Mouse (Mus musculus): ENCODE data around the gene Prkg1. TPM values are rescaled to one million over a fixed set of nuclear protein-coding genes. Genes with fewer than 3 reads are reported as not detected.

Prkg1 gene
- polyA plus RNA-seq, 1 experiment from 2014 or later, result 3.1 TPM

DNA sequence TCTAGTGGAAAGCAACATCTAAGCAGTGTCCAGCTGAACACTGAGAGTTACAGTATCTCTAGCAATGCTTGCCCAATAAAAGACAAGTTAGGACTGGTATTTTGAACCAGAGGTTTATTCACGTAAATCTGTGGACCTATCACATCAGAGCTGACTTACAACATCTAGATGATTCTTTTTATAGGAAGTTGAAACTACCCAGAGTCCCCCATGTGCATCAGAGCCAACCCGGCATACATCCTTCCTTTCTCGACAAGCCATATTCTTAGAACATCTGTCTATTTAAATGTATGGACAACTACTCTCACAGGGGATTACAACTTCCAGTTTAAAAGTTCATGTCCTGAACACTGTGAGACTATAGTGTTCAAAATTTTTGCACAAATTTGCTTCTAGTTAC, 460.1 kb downstream of the Prkg1 start:
- H3K4me1 ChIP-seq (ENCODE audit: insufficient read depth, low read length), result no peaks in the 10 kb centered on the region
- H3K4me3 ChIP-seq (ENCODE audit: low read length), result no peak overlapping the region
- H3K9me3 ChIP-seq (ENCODE audit: low read length), result no peaks in the 10 kb centered on the region
- 78% methylated on average over 3 of the region's 3 CpGs for WGBS
- no peak for ATAC-seq (ENCODE audit: low FRiP score, low TSS enrichment)
- H3K27me3 ChIP-seq (ENCODE audit: insufficient read depth, low read length), result no peaks in the 10 kb centered on the region
- no peak overlapping the region for H3K9ac ChIP-seq (replicated peaks; ENCODE audit: low read length)
- no peak overlapping the region for H3K4me2 ChIP-seq (replicated peaks; ENCODE audit: low read depth, low read length)
- no peaks in the 10 kb centered on the region for H3K36me3 ChIP-seq (ENCODE audit: insufficient read depth, low read length)
- H3K27ac ChIP-seq (ENCODE audit: low read length), result no peak overlapping the region

DNA sequence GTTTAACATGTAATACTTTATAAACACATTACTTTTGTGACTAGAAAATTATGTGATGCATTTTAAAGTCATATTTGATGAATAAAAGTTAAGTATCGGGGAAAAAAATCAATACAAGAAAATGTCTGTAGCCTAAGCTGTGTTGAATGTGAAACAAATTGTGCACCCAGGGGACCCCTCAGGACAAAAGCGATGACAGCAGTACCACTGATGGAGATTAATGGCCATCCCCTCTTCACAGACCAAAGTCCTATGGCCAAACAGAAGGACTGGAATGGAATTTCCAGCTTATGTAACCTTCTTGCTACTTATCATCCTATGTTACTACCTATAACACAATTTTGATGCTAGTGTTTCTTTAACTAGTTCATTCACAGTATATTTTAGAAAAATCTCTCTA, 473.6 kb downstream of the Prkg1 start:
- Histone ChIP-seq H3K27ac (ENCODE audit: low read length) (no peak overlapping the region), H3K4me2 (replicated peaks; ENCODE audit: low read depth, low read length) (no peak overlapping the region), H3K4me3 (ENCODE audit: low read length) (no peak overlapping the region), H3K4me1 (ENCODE audit: insufficient read depth, low read length) (no peaks in the 10 kb centered on the region), H3K27me3 (ENCODE audit: insufficient read depth, low read length) (no peaks in the 10 kb centered on the region), H3K9me3 (ENCODE audit: low read length) (no peaks in the 10 kb centered on the region), H3K36me3 (ENCODE audit: insufficient read depth, low read length) (no peaks in the 10 kb centered on the region), H3K9ac (replicated peaks; ENCODE audit: low read length) (no peak overlapping the region)
- 79% methylated on average over 2 of the region's 2 CpGs for WGBS
- ATAC-seq (ENCODE audit: low FRiP score, low TSS enrichment), result no peak

DNA sequence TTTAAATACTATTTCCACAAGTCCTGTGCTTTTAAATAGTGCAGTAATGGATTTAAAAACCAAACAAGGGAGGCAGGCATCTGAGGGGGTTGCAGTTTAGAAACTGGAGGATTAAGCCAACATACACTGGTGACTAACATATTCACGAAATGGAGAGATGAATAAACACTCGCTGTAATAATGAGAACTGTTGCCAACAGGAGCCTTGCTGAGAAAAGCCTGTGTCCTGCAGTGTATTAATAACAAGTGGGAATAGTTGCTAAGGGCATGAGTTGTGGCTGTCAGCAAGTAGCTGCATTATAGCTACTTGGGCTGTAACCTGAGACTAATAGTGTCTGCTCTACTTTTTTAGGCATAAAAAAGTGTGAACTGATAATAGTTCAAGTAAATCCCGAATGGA, 480.3 kb downstream of the Prkg1 start:
- no peaks in the 10 kb centered on the region for H3K4me1 ChIP-seq (ENCODE audit: insufficient read depth, low read length)
- H3K36me3 ChIP-seq (ENCODE audit: insufficient read depth, low read length), result no peaks in the 10 kb centered on the region
- no peak for ATAC-seq (ENCODE audit: low FRiP score, low TSS enrichment)
- no peak overlapping the region for H3K9ac ChIP-seq (replicated peaks; ENCODE audit: low read length)
- H3K27me3 ChIP-seq (ENCODE audit: insufficient read depth, low read length), result no peaks in the 10 kb centered on the region
- WGBS, result 51% methylated on average over 3 of the region's 3 CpGs
- no peak overlapping the region for H3K4me2 ChIP-seq (replicated peaks; ENCODE audit: low read depth, low read length)
- no peak overlapping the region for H3K4me3 ChIP-seq (ENCODE audit: low read length)
- H3K27ac ChIP-seq (ENCODE audit: low read length), result no peak overlapping the region
- no peaks in the 10 kb centered on the region for H3K9me3 ChIP-seq (ENCODE audit: low read length)

DNA sequence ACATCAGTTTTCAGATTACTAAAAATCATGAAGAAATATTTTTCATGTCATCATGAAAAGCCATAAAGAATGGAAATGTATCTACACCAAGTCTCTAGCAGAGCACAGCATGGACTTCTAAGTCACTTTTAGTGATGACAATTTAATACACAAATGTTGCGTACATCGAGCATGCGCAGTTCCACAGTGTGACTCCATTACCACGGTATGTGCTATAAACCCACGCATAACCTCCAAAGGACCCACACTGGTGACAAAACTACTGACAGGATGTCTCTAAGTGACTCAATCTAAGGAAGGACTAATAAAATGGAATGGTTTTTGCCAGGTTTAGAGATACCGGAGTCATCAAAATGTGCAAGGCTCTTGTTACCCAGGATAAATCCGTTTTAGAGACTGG, 480.7 kb downstream of the Prkg1 start:
- 92% methylated on average over 7 of the region's 7 CpGs for WGBS
- Histone ChIP-seq H3K4me1 (ENCODE audit: insufficient read depth, low read length) (no peaks in the 10 kb centered on the region), H3K4me3 (ENCODE audit: low read length) (no peak overlapping the region), H3K4me2 (replicated peaks; ENCODE audit: low read depth, low read length) (no peak overlapping the region), H3K27ac (ENCODE audit: low read length) (no peak overlapping the region), H3K36me3 (ENCODE audit: insufficient read depth, low read length) (no peaks in the 10 kb centered on the region), H3K27me3 (ENCODE audit: insufficient read depth, low read length) (no peaks in the 10 kb centered on the region), H3K9me3 (ENCODE audit: low read length) (no peaks in the 10 kb centered on the region), H3K9ac (replicated peaks; ENCODE audit: low read length) (no peak overlapping the region)
- no peak for ATAC-seq (ENCODE audit: low FRiP score, low TSS enrichment)

DNA sequence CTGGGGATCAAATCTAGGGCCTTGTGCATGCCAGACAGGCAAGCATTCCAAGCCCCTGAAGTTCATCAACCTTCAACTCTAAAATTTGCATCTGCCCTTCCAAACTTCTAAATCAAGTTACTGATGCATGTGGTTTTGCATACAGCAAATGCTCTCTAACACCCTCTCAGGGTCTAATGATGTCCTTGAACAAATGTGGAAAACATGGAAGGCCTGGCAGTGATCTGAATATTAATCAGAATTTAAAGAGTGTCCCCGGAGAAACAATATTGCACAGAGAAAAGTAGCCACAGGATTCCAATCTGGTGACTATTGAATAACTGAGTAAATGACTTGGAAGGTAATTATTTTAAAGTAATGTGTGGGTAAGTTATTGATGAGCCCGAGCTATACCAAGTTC, 481.2 kb downstream of the Prkg1 start:
- H3K4me1 ChIP-seq (ENCODE audit: insufficient read depth, low read length), result no peaks in the 10 kb centered on the region
- H3K9me3 ChIP-seq (ENCODE audit: low read length), result no peaks in the 10 kb centered on the region
- H3K4me3 ChIP-seq (ENCODE audit: low read length), result no peak overlapping the region
- ATAC-seq (ENCODE audit: low FRiP score, low TSS enrichment), result no peak
- no peaks in the 10 kb centered on the region for H3K36me3 ChIP-seq (ENCODE audit: insufficient read depth, low read length)
- H3K4me2 ChIP-seq (replicated peaks; ENCODE audit: low read depth, low read length), result no peak overlapping the region
- H3K27me3 ChIP-seq (ENCODE audit: insufficient read depth, low read length), result no peaks in the 10 kb centered on the region
- no peak overlapping the region for H3K27ac ChIP-seq (ENCODE audit: low read length)
- 84% methylated on average over 2 of the region's 2 CpGs for WGBS
- no peak overlapping the region for H3K9ac ChIP-seq (replicated peaks; ENCODE audit: low read length)

DNA sequence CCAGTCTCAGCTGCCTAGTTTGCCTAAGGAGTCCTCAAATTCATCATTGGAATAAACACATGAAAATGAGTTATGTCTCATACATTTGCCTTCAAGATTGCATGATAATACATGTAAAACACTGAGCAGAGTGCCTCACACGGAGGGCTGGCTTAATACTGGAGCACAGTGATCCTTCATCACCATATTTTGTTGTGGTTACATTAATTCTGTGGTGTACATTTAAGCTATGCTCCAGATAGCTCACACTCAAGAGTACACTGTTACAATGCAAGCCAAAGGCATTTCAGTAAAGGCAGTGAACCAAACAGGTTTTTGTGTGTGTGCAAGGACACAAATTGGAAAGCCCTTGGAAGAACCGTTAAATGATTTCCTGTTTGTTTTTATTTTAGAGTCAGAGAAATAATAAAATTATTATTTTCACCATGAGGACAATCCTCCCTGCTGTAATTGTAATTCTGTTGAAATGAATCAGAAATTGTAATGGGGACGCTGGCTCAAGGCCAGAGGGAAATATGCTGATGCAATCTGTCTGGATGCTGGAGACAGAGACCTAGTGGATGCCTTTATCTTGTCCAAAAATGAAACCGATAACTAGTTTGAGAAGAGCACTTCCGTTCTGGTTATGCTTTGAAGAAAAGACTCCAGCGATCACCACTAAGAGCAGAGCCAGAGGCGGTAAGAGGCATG, 484.9 kb downstream of the Prkg1 start:
- H3K27me3 ChIP-seq (ENCODE audit: insufficient read depth, low read length), result no peaks in the 10 kb centered on the region

DNA sequence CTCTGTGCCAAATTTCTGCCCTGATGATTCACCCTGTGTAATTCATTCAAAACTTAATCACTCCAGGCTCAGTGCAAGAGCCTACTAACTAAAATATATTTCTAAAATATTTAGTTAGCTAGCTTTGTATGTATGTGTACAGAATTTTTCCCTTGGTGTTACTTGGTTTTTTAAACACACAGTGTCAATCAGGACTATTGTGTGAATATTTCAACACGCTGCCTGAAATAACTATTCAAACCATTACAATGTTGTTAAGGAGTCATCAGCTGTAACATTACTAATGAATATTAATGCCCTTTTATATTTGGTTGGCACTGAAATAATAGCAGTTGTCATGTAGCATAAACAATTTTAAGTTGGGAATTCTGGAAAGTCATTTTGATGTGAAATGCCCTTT, 502.4 kb downstream of the Prkg1 start:
- H3K4me2 ChIP-seq (replicated peaks; ENCODE audit: low read depth, low read length), result no peak overlapping the region
- no peaks in the 10 kb centered on the region for H3K36me3 ChIP-seq (ENCODE audit: insufficient read depth, low read length)
- WGBS, result 87% methylated on average over 1 of the region's 1 CpGs
- H3K9me3 ChIP-seq (ENCODE audit: low read length), result no peaks in the 10 kb centered on the region
- H3K27me3 ChIP-seq (ENCODE audit: insufficient read depth, low read length), result no peaks in the 10 kb centered on the region
- no peaks in the 10 kb centered on the region for H3K4me1 ChIP-seq (ENCODE audit: insufficient read depth, low read length)
- ATAC-seq (ENCODE audit: low FRiP score, low TSS enrichment), result no peak
- H3K27ac ChIP-seq (ENCODE audit: low read length), result no peak overlapping the region
- no peak overlapping the region for H3K9ac ChIP-seq (replicated peaks; ENCODE audit: low read length)
- H3K4me3 ChIP-seq (ENCODE audit: low read length), result no peak overlapping the region

More for the DNA sequence above, 484.9 kb downstream of the Prkg1 start:
- no peak overlapping the region for H3K9ac ChIP-seq (replicated peaks; ENCODE audit: low read length)
- no peak for ATAC-seq (ENCODE audit: low FRiP score, low TSS enrichment)
- H3K36me3 ChIP-seq (ENCODE audit: insufficient read depth, low read length), result no peaks in the 10 kb centered on the region
- H3K9me3 ChIP-seq (ENCODE audit: low read length), result no peaks in the 10 kb centered on the region
- no peak overlapping the region for H3K4me3 ChIP-seq (ENCODE audit: low read length)
- no peak overlapping the region for H3K27ac ChIP-seq (ENCODE audit: low read length)
- no peaks in the 10 kb centered on the region for H3K4me1 ChIP-seq (ENCODE audit: insufficient read depth, low read length)
- no peak overlapping the region for H3K4me2 ChIP-seq (replicated peaks; ENCODE audit: low read depth, low read length)
- 81% methylated on average over 7 of the region's 7 CpGs for WGBS

DNA sequence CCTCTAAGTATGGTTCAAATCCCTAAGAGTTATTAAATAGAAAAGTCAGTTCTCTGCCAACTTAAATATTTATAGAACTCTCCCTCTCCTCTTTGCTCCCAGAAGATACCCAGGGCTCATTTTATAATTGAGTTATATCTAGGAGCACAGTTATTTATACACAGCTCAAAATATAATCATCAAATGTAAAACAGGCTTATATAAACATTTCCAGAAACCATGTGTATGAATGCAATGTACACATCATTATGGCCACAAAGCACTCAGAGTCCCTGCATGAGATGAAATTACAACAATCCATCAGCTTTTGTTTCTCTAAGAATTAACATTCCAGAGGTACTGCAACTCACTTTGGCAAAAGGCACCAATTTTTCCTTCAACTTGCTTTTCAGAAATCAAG, 504.3 kb downstream of the Prkg1 start:
- no peak for ATAC-seq (ENCODE audit: low FRiP score, low TSS enrichment)
- H3K27ac ChIP-seq (ENCODE audit: low read length), result no peak overlapping the region
- H3K27me3 ChIP-seq (ENCODE audit: insufficient read depth, low read length), result no peaks in the 10 kb centered on the region
- H3K4me3 ChIP-seq (ENCODE audit: low read length), result no peak overlapping the region
- H3K9me3 ChIP-seq (ENCODE audit: low read length), result no peaks in the 10 kb centered on the region
- no peaks in the 10 kb centered on the region for H3K4me1 ChIP-seq (ENCODE audit: insufficient read depth, low read length)
- H3K4me2 ChIP-seq (replicated peaks; ENCODE audit: low read depth, low read length), result no peak overlapping the region
- H3K36me3 ChIP-seq (ENCODE audit: insufficient read depth, low read length), result no peaks in the 10 kb centered on the region
- H3K9ac ChIP-seq (replicated peaks; ENCODE audit: low read length), result no peak overlapping the region

DNA sequence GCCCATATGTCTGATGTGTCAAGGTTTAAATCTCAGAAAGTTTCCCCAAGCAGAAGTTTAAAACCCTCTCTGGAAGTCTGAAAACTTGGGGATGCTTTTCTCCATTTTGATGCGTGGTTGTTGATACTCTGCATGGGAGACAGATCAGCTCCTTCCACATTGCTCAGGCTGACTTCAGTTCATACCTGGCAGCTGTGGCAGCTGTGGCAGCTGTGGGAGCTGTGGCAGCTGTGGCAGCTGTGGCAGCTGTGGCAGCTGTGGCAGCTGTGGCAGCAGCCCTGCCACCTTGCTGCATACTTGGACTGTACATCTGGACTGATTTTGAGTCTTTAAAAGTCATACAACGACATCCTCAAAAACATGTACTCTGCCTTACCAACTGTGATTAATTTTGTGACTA, 509.1 kb downstream of the Prkg1 start:
- Histone ChIP-seq H3K27me3 (ENCODE audit: insufficient read depth, low read length) (no peaks in the 10 kb centered on the region), H3K9me3 (ENCODE audit: low read length) (no peaks in the 10 kb centered on the region), H3K4me1 (ENCODE audit: insufficient read depth, low read length) (no peaks in the 10 kb centered on the region), H3K27ac (ENCODE audit: low read length) (no peak overlapping the region), H3K36me3 (ENCODE audit: insufficient read depth, low read length) (no peaks in the 10 kb centered on the region), H3K4me3 (ENCODE audit: low read length) (no peak overlapping the region), H3K9ac (replicated peaks; ENCODE audit: low read length) (no peak overlapping the region), H3K4me2 (replicated peaks; ENCODE audit: low read depth, low read length) (no peak overlapping the region)
- ATAC-seq (ENCODE audit: low FRiP score, low TSS enrichment), result no peak
- WGBS, result 82% methylated on average over 2 of the region's 2 CpGs

DNA sequence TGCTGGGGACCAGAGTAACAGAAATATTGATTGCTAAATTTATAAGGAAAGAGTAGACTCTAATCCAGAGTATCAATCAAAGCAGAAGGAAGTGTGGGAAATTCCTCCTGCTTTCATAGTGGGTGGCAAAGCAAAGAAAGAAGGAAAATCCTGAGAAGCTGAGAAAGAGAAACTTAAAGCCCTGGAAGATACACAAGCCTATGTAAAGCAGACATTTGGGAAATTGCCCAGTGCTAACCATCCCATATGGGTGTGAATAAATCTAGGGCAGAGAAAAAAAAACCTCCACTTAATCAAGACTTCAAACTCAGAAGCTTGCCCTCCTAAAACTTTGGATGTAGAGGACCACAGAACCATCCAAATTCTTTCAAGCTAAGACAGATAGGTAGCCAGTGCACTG, 532.4 kb downstream of the Prkg1 start:
- no peak overlapping the region for H3K4me2 ChIP-seq (replicated peaks; ENCODE audit: low read depth, low read length)
- H3K36me3 ChIP-seq (ENCODE audit: insufficient read depth, low read length), result no peaks in the 10 kb centered on the region
- no peak overlapping the region for H3K9ac ChIP-seq (replicated peaks; ENCODE audit: low read length)
- no peaks in the 10 kb centered on the region for H3K27me3 ChIP-seq (ENCODE audit: insufficient read depth, low read length)
- H3K4me3 ChIP-seq (ENCODE audit: low read length), result no peak overlapping the region
- no peak for ATAC-seq (ENCODE audit: low FRiP score, low TSS enrichment)
- H3K4me1 ChIP-seq (ENCODE audit: insufficient read depth, low read length), result no peaks in the 10 kb centered on the region
- no peaks in the 10 kb centered on the region for H3K9me3 ChIP-seq (ENCODE audit: low read length)
- no peak overlapping the region for H3K27ac ChIP-seq (ENCODE audit: low read length)
